Mouse (Mus musculus) testis, postnatal 14 days (tissue): ENCODE results near the gene Gab2.
A peak's percentile ranks its signal among the peaks of the same experiment; 100 is the strongest.

Experiments
- DNase-seq: peaks from one replicate; pipeline ENCODE4 v3.0.0; 2021; ENCODE audit warnings: low spot score

Gene Gab2

DNA sequence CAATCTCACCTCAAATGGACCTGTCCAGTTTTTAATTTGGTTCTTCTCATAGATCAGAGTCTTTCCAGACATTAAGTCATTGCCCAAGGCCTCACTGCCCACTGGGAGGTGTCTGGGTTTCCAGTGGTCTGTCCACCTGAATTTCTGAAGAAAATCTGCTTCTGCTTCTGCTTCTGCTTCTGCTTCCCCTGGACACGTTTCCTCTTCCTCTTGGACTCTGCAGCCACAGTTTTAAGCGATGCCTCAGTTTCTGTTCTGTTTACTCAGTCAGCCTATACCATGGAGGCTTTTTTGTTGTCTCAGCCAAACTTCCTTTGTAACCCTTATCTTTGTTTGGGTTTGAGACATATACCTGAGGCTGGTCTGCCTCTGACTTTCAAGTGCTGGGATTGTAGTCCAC is 170.3 kb downstream of the Gab2 start:
- DNase-seq = no peak

DNA sequence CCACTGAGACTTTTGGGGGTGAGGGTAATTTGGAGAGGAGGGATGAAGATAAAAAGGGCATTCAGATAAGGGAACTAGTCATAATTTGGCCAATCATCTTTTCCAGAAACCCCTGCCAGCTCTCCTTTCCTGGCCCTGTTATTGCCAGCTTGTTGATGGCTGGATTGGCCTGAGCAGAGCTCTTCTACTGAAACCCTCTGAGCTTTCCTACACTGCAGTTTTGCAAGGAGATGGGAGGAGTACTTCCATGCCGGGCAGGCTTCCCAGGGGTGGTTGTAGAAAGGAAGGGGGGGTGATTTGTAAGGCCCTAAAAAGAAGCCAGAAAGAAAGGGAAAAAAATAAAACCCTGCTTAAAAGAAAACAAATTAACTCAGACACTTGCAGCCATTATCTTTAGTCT is 181.2 kb downstream of the Gab2 start:
- peak; percentile 11 for DNase-seq

DNA sequence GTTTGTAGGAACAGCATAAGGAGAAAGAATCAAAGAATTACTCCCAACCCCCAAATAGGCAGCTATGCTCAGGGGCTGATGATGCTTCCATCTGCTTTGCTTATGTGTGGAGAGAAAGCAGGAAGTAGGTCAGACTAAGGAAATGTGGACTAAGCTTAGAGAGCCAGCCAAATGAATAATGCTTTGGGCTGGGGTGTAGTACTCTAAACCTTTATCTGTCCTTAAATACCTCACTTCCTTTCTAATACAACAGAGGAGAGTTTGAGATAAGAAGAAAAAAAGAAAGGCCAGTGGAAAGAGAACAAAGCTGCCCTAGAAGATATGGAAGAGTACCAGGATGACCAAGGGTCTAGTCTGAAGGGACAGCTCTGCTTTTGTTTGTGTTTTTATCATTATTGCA is 189.0 kb downstream of the Gab2 start:
- no peak for DNase-seq

DNA sequence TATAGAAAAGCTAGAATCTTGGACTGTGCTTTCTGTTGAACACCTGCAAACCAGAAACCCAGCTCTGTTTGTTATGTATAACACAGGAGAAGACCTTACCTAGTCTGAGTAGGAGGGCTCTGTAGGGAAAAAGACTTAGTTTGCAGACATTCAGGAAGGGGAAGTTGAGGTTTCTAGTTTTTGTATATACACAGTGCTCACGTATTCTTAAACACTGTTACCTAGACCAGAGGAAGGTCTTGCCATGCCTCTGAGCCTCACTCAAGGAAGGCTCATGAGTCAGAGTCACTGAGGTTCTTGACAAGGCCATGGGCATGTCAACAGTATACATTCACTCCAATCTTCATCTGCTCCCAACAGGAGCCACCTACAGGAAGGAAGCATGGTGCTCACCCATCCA is 189.7 kb downstream of the Gab2 start:
- no peak for DNase-seq

DNA sequence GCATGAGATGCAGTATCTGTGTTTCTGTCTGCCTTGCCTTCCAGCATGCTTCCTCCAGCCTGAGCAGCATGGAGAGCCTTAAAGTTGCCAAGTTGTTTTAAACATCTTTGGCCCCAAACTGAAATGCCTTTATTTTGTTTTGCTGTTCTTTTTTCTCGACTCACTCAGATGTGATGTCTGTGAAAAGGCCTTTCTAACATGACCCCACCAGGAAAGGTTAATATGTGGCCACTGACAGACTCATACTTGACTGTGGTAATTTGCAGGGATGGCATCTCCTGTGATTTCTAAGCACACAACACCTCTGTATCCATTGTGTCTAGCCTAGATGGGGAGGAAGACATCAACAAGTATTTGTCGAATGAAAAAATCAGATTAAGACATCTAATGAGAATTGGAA is 215.6 kb downstream of the Gab2 start:
- DNase-seq = no peak

DNA sequence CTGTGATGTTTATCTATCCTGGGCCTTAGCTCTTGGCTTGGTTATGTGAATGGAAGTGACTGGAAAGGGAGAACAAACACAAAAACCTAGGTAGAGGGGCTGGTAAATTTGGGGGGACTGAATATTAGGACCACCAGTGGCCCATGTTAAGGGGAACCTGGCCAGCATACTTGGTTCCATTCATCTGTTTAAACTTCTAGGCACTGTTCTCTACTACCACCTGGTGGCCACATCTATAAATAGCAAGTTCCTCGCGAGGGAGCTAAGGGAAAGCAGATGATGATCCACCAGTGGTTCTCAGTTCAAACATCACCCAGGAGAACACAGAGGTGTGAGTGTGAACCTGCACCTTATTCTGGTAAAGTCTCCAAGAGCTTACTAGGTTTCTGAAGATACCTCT is 216.1 kb downstream of the Gab2 start:
- DNase-seq = peak; percentile 37

DNA sequence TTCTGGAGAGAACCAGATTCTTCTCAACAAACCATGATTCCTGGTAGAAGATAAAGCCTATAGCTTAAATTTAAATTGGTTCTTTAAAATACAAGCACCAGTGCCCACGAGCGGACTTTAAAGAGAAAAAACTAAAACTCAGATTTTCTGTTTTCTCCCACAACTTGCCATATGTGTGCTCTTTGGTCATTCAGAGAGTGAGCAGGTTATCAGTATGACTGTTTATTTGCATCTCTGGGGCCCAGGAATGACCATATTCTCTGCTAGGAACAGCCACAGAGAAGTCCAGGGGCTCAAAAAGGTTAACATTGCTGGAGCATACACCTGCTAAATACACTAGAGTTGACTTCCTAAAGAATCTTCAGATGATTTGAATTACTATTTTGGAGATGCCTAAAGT is 216.9 kb downstream of the Gab2 start:
- DNase-seq = no peak

DNA sequence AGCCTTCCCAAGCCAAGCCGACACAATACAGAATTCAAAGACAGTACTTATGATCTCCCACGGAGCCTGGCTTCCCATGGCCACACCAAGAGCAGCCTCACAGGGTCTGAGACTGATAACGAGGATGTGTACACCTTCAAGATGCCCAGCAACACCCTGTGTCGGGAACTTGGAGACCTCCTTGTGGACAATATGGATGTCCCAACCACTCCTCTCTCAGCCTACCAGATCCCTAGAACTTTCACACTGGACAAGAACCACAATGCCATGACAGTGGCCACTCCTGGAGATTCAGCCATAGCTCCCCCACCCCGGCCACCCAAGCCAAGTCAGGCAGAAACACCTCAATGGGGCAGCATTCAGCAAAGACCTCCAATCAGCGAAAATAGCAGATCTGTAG is 217.6 kb downstream of the Gab2 start:
- DNase-seq = no peak

DNA sequence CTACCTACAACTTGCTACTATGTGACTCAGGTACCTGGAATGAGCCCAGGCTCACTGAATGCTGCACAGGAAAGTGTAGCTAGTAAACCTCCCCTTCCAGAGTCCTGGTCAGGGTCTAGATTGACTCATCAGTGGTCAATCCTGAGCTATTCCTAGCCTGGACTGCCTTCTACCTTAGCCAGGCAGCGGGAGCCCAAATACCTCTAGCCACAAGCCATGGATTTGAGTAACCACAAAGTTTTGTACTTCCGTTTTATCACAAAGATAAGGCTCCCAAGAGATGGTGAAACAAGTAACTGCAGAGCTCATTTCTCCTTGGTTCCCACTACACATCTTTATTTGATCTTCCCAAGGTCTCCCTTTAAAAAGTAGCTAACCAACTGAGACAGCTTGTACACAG is 219.5 kb downstream of the Gab2 start:
- DNase-seq = no peak

DNA sequence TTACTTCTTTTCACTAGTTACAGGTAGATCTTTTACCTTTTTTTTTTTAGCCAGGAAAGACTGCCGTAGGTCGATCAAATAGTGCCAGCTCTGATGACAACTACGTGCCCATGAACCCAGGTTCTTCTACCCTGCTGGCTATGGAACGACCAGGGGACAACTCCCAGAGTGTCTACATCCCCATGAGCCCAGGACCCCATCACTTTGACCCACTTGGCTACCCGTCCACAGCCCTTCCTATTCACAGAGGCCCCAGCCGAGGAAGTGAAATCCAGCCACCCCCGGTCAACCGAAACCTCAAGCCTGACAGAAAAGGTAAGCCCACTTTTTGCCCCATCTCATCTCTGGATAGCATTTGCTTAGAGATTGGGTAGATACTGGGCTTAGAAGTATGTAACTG is 219.9 kb downstream of the Gab2 start:
- no peak for DNase-seq

DNA sequence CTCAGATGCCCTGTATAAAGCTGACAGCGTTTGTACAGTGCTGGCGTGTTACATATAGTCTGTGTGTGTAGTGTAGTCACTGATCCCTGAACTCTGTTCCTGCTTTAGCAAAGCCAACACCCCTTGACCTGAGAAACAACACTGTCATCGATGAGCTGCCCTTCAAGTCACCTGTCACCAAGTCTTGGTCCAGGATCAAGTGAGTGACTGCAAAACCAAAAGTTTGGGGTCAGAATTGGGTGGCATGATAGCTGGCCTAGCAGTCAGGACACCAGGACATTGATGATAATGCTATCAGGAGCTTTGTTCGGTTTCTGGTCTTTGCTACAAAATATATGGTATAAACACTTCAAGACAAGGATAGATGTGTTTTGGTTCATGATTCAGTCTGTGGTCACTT is 220.9 kb downstream of the Gab2 start:
- DNase-seq = no peak

DNA sequence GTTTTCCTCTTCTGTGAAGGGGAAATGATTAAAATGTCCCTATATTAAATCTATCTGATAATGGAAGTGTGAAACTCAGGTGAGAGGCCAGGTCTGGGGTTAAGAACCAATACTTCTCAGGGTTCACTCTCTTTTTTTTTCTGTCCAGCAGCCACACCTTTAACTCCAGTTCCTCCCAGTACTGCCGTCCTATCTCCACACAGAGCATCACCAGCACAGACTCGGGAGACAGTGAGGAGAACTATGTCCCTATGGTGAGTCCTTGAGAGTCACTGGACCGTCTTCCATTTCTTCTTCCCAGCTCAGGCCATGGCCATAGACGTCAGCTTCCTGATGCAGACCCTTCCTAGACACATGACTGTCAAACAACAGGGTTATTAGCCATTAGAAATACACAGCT is 221.5 kb downstream of the Gab2 start:
- no peak for DNase-seq

DNA sequence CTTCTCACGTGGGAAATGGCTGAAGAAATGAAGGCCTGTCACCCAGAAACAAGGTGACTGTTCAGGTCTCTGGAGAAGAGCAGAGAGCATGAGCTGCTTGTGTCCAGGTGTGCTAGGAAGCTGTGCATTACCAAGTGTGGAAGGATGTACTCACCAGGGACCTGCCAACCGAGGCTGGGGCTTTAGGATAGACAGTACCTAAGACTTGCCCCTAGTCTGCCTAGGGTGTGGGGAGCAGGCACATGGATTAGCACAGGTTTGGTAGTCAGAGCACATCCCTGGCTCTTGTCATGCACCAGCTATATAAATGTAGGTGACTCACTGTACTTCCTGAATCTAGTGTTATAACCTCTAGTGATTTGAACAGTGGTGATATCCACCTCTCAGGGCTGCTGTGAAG is 222.2 kb downstream of the Gab2 start:
- no peak for DNase-seq

DNA sequence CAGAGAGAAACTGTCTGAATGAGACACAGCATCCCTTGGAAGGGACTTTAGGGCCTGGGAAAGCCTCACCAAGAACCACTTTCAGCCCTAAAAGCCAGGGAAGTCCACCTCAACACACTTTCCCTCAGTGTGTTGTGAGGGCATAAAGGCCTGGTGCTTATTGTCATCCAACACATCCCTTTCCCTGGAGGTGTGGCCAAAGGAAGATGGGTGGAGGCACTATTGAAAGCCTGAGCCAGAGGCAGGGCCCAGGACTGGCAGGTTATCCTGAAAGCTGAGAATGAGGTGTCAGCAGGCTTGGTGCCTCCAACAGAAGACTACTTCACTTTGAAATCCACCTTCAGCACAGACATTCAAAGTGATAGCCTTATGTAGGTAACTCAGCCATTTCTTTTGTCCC is 223.1 kb downstream of the Gab2 start:
- peak; percentile 2 for DNase-seq

DNA sequence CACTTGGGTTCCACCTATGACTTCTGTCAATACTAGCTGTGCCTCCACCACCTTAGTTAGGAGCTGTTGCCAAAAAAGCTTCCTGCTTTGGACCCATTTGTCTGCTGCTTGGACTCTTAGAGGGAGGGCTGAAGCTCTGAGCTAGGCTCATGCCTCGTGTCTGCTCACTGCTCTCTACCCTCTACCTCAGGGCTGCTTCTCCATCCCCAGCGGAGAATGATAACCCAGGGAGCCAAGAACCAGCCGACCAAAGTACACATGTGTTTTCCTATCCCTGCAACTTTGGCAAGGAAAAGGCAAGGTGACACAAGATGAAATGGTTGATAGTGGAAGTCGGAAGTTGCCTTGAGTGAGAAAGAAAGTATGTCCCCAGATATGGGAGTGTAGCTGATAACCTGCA is 223.8 kb downstream of the Gab2 start:
- peak; percentile 2 for DNase-seq

DNA sequence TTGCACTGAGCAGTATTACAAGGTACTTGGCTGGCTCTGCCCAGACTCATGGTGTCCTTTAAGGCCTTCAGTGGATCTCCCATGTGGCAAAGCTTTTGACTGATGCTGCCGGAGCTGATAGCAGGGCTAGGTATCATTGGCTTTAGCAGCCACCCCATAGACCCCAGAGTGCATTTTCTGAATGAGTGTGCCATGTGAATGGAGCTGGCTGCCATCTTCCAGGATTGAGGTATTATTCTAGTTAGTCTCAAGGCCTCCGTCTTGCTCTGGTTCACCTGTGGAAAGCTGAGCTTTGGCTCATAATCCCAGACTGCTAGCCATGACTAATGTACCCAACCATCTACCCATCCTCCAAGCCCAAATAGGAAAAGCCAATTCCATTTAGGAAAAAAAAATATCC is 225.4 kb downstream of the Gab2 start:
- DNase-seq = peak; percentile 2

DNA sequence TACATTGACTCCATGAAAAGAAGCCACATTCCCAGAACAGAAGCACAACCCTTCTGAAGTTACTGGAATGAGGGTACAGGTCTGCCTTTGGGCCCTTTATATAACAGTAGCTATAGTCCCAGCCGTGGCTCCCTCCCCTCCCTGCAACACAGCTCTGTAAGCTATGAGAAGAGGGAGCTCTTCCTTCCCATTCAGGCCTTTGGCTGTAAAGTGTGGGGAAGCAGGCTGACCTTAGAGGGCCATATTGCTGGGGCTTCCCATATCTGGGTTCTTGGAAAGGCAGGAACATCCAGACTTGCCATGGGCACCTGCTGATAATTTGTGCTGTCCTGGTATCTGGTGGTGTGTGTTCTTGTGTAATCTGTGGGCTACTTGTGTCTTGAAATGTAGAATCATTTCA is 226.2 kb downstream of the Gab2 start:
- peak; percentile 3 for DNase-seq

DNA sequence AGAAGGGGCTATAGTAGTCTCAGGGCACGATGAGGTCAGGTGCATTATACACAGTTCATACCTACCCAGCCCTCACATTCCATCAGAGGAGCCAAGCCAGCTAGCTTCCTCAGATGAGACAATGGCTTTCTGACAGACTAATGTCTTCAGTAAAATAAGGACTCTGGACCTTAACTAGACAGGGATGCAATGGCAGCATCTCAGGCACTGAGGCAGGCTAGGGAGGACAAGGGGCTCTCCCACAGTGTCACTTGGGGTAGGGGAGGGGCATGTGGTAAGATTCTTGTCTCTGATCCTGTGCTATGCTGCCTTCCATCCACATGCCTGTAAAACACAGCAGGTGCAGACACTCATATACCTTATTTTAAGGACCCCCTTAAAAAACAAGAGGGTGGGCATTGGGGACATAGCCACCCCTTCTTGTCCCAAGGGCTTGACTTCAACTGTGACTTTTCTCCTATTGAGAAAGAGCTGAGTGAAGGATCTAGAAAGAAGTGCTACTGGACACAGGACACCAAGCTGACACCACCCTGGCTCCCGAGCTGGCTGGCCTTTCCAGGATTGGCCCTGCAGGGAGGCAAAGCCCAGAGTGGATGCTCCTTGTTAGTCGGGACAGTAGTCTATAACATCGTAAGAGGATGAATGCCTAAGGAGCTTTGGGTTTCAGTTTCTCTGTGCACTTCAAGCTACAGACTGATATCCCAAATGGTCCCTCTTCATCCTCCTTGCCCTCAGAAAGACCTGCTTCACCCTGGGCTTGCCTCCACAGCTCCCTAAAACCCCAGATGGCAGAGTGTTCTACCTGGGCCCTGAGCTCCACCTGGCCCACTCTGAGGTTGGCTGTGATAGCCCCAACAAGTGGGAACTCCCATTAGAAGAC is 228.3 kb downstream of the Gab2 start:
- DNase-seq = no peak

DNA sequence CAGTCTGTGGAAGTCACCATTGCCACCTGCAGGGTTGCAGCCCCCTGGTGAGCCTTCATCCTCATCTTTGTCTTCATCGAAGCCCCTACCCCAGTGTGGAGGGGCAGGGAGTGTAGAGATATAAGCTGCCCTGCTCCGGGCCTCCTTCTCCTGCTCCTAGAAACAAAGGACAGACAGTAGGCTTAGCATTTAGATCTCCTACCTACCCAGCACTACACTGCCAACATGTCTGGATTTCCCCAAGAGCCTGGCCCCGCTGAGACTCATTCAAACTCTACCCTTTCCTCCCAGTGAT is 228.9 kb downstream of the Gab2 start:
- no peak for DNase-seq

DNA sequence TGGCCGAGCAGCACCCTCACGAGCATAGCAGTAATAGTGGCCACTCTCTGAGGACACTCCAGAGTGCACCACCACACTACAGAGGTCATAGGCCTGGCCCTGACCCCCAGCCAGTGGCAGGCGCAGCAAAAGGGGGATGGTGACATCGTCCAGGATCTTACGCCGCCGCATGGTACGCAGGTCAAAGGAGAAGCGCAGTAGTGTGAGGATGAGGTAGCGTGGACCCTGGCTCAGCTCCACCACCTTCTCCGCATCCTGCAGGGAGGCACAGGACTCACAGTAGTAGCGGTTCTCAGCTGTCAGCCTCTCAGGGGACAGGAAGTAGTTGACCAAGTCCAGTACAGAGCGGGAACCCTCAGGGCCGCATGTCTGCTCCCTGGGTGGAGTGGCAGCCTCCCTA is 230.2 kb downstream of the Gab2 start:
- DNase-seq = no peak

DNA sequence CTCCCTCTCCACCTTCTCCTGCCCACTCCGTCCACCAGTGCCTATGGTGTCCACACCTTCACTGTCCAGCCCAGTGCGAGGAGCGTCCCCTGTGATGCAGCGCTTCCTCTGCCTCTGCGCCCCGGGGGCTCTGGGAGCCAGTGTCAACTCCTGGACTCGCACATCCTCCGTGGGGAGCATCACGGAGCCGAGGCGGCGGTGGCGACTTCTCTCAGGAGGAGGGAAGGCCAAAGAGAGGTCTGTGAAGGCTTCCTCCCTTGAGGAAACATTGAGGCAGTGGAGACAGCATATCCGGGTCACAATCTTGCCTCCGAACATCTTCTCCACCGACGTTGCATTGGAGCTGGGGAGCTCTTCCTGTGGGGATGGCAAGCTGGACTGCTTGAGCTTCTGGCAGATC is 230.8 kb downstream of the Gab2 start:
- no peak for DNase-seq

DNA sequence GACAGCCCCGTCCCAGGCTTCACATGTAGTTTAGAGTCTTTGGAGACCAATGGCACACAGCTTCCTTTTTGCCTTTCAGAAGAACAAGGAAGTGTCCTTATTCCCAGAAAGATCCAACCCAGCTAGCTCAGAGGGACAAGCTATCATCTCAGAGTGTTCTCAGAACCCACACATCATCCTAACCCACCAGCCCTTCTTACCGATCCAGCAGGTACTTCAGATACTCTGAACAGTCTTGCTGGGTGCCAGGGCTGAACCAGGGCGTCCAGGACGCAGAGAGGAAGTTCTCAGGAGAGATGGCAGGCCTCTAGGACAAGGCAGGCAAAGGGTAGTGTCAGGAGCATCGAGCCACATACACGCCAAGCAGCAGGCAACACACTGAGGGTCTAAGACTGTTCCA is 231.5 kb downstream of the Gab2 start:
- DNase-seq = no peak

DNA sequence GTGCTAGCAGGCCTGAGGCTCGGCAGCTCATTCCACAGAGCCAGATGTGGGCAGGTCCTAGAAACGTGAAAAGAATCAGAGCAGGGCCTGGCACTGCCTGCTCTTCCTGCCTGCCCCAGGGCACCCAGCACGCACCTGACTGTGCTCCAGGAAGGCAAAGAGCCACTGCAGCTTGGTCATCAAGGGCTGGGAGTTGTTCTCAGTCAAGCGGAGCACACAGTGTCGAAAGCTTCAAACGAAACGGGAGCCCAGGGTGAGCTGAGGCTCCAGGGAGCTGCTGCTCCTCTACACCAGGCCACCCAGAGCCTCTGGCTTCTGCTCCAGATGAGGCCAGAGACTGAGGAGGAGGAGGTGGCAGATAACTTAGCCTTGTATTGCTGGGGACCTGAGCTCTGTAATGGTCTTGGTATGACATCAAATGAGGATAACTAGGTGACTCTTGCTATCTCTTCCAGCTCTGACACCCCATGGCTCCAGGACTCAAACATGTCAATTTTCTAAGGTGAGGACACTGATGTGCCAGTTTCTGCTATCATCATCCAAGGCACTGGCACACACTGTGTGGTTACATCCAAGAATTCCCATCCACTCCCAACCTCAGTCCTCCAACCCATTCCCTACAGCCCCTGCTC is 232.1 kb downstream of the Gab2 start:
- DNase-seq = no peak

DNA sequence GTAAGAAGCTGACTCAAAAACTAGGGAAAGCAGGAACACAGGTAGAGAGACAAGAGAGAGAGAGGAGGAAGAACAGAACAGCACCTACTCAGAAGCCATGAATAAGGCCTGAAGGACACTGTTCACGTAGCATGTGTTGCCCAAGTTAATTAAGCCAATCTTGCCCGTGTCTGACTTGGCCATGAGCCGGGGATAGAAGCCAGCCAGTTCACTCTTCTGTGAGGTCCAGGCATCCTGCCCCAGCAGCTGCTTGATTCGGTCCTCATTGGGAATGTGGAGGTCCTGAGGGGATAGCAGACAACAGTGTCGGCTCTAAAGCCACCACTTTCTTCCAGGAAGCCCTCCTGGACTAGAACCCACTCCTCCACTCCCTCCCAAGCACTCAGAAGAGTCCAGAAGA is 233.3 kb downstream of the Gab2 start:
- DNase-seq = no peak
